Mouse (Mus musculus): Measurements from ENCODE around the gene Nup160.
A peak's percentile ranks its signal among the peaks of the same experiment; 100 is the strongest.

Gene Nup160

DNA sequence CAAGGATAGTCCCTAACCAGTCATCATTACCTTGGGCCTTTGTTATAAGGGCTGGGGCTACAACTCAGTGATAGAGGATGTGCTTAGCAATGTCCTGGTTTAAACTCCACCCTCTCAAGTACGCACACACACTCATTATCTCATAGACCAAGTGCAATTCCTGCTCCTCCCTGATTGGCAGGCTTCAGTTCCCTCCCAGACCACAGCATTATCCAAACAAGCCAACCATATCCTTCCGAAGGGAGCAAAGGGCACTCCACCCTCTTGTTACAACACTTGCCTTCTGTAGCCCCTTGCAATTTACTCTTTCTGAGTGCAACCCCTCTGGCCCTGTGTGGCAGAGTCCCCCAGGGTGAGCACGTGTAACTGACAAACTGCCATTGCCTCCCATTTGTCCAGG is 15.6 kb upstream of the Nup160 start:
- no peak for DNase-seq (ENCODE audit: low read depth)

DNA sequence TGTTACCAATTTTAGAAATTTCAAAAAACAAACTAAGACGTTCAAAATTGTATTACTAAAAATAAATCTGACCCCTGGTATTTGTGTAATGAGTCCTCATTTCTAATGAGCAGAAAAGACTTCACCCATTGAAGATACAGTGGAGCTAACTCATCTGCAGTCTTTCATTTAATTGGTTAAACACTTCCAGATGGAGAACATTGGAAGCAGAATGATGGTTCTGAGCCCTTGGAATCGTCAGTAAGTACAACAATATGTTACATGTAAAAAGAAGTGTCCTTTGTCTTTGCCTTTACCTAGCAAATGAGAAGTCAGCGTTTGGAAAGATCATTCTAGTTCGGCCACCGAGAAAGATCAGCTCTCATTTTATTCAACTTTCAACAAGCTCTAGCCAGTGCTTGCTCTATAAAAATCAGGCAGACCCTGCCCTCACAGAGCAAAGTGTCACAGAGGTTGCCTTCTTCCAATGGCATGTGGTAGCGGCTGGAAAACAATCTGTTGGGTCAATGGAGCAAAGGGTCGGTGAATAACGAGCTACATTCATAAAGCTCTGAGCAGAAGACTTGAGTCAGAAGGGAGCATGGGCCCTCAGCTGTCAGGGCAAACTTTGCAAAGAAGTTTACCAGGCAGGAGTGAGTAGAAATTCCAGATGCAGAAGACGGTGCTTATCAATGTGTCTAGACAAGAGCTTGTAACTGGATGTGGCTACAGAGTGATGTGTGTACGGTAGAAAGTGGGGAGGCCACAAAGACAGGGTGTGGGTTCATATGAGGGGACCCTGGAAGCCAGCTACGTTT is 10.2 kb upstream of the Nup160 start:
- no peak for DNase-seq (ENCODE audit: low read depth)

DNA sequence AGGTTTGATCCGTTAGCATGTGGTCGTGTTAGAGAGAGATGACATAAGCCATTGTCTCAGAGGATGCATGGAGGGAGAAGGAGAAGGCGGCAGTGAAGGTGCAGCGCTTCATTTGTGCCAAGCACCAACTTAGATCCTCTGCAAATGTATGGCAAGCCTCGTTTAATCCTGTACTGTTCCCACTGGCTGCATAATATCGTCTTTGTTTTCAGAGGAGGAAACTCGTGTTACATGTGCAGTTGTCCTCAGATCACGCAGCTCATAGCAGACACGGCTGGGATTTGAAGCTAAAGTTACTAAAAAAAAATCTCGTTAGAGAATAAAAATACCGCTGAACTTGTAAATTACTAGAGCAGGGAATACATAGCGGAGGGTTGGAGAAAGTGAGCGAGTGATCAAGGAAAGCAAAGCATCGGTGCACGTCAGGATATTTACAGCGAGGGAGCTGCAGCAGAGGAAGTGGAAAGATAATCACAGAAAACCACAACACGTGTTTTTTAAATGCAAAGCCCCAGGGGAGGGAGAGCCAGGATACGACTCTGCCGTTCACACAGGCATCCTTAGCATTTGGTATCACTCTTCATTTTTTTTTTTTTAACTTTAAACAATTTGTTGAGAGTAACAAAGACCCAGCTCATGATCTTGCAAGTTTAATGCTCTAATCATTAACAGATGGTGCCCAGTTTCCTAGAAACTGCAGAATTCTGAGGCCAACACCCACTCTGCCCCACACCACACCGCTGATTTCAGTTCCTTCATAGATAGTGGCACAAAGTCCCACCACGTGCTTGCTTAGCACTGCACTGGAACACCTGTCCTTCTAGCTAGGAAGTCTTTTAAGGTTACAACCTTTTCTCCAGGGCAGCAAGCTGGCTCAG is 9.4 kb upstream of the Nup160 start:
- DNase-seq (ENCODE audit: low read depth) = peak; percentile 54

DNA sequence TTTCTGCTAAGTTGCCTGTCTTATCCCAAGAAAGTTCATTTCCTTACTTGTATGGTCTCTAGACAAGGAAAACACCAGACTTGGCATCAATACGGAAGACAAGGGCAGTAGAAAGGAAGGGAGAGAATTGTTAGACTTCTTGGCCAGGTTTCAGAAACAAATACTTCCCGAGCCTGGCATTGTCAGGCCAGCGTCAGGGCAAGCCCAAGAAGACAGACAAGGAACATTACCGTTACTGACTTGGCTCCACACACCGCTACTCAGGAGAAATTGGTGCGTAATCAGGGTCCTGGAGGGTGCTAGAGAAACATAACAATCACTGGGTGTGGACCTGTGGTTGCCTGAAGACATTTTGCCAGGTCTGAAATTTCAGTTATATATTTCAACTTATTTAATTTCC is 6.7 kb upstream of the Nup160 start:
- DNase-seq (ENCODE audit: low read depth) = no peak

DNA sequence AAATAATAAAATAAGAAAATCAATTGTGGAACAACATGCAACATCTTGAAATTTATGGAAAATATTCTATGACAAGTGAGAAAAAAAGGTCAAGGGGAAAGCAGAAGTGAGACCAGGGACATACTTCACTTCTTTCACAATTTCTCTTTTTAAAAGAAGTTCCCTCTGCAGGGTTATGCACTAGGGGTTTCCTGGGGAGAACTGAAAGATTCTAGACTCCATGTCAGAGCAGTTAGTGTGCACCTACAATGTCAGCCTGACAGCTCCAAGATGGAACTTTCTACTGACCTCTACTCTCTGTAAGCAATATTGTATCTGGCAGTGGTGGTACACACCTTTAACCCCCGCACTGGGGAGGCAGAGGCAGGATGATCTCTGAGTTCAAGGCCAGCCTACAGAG is 3.7 kb upstream of the Nup160 start:
- no peak for DNase-seq (ENCODE audit: low read depth)

DNA sequence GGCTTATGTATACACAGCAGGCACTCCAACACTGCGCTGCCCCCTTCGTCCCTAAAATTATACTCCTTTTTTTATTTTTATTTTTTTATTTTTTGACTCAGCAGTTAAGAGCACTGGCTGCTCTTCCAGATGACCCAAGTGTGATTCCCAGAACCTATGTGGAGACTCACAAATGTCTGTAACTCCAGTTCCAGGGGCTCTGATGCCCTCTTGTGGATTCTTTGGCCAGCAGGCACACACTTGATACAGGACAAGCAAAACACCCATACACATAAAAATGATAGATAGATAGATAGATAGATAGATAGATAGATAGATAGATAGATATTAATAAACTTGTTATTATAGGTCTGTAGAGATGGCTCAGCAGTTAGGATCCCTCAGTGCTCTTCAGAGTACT is 2.5 kb upstream of the Nup160 start:
- peak; percentile 24 for DNase-seq (ENCODE audit: low read depth)

DNA sequence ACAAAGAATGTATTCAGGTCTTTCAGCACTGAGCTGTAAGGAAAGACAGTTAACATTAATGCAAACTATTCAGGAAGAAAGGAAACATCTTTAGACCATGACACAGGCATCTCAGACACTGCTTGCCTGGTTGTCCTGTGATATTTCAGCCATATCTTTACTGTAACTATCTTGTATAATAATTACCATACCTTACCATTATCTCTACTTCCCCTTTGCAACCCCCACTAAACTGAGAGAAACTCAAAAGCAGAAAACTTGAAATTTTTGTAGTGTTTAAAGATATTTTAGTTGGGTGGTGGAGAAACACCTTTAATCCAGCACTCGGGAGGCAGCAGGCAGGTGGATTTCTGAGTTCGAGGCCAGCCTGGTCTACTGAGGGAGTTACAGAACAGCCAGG is 1.5 kb upstream of the Nup160 start:
- DNase-seq (ENCODE audit: low read depth) = no peak

DNA sequence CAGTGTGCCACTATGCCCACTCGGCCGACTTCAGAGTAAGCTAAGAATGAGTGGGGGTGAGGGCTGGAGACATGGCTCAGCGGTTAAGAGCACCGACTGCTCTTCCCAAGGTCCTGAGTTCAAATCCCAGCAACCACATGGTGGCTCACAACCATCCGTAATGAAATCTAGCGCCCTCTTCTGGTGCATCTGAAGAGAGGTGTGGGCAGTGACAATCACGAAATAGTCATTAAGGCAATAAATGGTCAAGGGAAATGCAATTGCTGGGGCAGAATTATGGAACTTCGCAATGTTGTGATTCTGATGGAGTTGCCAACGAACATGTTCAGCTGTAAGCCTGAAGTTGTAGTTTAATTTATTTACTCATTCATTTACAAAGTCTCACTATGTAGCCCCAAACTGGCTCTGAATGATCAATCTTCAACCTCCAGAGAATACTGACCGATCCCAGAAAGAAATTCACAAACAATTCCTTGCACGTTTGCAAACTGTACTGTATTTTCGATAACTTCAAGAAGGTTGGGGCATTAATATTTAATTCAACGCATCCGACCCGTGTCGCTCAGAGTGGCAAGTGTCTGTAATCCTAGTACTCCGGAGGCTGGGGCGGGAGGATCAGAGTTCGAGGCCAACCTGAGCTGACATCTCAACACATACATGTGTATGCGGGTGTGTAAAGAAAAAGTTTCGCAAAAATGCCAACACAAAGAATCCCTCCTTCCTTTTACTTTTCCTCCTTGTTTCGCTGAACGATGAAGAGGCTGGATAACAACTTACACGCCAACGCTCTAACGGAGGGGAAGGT is 1.4 kb downstream of the Nup160 start:
- peak; percentile 55 for DNase-seq (ENCODE audit: low read depth)

DNA sequence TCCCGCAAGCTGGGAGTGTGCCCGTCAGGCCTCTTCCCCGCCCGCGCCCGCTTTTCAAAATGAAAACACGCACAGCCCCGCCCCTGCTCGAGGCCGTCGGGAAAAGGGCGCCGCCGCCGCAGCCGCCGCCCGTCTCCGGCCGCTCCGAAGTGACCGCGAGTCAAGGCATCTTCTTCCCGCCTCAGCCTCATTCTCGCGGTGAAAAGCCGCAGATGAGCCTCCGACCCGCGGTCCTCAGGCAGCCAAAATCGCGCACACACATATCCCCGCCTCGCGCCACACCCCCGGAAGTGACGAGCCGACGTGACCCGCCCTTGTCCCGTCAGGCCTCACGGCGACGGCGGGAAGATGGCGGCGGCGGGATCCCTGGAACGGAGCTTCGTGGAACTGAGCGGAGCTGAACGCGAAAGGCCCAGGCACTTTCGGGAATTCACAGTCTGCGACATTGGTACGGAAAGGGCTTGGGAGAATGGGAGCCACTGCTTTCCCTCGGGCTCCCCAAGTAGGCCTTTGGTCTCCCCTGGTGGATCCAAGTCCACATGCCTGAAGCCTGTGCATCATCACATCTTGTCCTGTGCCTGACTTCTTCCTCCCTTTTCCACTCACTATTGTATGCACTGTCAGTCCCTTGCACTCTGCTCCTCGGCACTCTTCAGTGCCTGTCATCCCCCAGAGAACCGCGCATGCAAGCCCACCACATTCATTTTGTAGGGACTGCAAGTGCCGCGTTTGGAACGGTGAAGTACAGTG is 2.2 kb downstream of the Nup160 start:
- peak; percentile 96 for DNase-seq (ENCODE audit: low read depth)

DNA sequence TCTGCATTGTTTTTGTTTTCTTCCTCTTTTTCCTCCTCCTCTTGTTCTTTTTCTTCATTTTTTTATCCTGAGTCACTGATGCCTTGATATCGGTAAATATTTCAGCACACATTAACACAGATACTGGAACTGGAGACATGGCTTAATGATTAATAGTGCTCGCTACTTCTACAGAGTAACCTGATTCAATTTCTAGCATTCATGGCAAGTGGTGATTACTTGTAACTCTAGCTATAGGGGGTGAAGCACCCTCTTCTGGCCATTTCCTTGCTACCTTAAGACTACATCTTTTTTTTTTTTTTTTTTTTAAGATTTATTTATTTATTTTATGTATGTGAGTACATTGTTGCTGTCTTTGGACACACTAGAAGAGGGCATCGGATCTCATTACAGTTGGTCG is 23.9 kb downstream of the Nup160 start:
- DNase-seq (ENCODE audit: low read depth) = peak; percentile 12

DNA sequence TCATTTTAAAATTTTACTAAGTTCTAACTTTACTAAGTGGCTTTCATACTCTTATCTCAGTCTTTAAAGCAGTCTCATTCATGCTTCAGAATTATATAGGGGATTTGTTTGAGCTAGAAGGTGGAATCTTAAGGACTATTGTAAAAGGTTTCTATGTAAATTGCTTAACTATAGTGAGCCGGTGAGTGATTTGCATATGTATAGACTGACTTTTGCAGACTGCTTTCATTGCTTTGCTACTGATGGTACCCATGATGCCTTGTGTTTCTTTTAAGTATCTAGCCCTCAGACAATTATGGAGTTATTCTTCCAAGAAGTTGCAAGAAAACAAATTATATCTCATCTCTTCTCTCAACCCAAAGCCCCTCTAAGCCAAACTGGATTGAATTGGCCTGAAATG is 31.5 kb downstream of the Nup160 start:
- no peak for DNase-seq (ENCODE audit: low read depth)

DNA sequence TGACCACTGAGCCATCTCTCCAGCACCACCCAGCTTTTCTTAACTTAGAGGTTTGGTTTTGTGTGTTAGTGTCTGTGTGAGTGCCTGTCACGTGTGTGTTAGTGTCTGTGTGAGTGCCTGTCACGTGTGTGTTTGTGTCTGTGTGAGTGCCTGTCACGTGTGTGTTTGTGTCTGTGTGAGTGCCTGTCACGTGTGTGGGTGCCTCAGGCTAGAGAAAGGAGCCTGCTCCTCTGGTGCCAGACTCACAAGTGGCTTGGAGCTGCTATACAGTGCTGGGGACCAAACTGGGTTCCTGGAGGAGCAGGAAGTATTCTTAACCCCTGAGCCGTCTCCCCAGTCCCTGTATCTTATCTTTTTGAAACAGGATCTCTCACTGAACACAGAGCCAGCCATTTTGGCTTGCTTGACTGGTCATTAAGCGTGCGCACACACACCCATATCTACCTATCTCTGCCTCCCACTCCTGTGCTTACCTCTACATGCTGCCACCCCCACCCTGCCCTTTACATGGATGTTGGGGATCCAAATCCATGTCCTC is 38.6 kb downstream of the Nup160 start:
- no peak for DNase-seq (ENCODE audit: low read depth)

DNA sequence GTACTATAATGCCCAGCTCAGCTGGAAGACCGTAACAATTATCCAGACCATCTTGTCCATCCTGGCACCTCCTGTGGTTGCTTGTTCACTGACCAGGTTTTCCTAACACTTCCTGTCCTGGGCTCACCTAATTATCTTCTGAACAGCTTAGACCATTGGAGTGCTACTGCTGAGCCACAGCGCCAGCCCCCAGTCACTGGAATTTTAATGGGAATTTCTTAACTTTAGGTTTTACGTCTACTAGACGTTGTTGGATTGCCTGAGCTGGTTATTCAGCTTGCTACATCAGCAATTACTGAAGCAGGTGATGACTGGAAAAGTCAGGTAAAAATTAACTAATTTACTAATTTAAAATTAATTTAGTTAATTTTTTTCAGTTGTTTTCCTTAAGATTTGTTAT is 40.4 kb downstream of the Nup160 start:
- no peak for DNase-seq (ENCODE audit: low read depth)

DNA sequence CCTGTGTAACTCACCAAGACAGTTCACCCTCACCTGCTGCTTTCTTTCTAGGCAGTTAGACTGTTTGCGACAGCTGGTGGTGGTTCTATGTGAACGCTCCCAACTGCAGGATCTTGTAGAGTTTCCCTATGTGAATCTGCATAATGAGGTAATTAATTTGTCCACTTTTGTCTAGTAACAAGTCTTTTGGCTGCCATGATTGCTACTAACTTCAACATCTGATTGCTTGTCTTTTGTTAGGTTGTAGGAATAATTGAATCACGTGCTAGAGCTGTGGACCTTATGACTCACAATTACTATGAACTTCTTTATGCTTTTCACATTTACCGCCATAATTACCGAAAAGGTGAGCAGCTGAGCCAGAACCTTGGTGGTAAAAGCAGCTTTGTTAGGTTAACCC is 40.9 kb downstream of the Nup160 start:
- no peak for DNase-seq (ENCODE audit: low read depth)

DNA sequence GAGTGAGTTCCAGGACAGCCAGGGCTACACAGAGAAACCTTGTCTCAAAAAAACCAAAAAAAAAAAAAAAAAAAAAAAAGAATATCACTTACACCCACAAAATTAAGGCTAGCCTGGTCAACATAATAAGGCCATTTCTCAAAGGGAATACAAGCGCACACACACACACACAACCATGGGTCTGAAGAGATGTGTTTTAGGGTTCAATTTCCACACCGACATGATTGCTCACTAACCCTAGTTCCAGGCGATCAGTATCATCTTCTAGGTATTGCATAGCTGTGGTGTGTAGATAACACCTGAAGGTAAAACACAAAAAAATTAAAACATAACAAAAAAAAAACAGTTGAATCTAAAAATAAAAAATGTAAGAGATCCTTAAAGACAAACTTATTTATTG is 49.8 kb downstream of the Nup160 start:
- DNase-seq (ENCODE audit: low read depth) = no peak

DNA sequence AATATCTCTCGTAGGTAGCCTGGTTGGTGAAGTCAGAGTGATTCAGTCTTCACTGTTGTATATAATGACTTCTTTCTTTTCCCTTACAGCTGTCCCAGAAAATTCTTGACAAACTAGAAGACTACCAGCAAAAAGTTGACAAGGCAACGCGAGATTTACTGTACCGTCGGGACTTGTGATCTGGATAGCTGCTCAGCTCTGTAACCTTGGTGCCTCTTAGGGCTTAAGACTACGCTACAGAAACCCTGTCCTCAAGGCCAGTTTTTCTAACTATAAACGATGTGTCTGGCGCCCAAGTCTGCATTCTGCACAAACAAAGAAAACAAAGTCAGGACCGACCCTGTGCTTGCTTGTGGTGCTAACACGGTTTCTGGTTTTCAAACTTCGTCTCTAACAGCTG is 58.3 kb downstream of the Nup160 start:
- DNase-seq (ENCODE audit: low read depth) = no peak

DNA sequence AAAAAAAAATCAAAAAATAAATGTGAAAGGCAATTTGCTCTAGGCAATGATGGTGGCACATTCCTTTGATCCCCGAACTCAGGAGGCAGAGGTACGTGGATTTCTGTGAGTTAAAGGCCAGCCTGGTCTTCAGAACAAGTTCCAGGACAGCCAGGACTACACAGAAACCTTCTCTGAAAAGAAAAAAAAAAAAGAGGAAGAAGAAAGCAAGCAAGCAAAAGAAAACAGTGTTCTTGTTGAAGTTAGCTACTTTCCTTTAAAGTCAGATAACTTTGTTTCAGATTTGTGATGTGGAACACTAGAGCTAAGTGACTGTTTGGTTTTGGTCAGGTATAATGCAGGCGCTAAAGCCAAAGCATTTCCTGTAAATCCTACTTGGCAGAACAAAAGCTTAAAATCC is 61.8 kb downstream of the Nup160 start:
- DNase-seq (ENCODE audit: low read depth) = no peak

DNA sequence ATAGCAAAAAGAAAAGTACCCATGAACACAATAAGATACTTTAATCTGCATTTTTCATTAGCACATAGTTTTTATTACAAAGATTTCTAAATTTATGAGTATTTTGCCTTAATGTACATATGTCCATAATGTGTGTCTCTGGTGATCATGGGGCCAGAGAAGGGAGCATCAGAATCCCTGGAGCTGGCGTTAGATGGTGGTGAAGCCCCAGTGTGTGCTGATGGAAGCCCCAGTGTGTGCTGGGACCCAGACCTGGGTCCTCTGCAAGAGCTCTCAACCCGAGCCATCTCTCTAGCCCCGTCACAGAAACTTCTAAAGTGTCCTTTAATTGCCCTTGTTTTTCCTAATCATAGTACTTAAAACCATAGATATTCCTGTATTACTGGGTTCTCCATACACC is 62.3 kb downstream of the Nup160 start:
- DNase-seq (ENCODE audit: low read depth) = no peak

DNA sequence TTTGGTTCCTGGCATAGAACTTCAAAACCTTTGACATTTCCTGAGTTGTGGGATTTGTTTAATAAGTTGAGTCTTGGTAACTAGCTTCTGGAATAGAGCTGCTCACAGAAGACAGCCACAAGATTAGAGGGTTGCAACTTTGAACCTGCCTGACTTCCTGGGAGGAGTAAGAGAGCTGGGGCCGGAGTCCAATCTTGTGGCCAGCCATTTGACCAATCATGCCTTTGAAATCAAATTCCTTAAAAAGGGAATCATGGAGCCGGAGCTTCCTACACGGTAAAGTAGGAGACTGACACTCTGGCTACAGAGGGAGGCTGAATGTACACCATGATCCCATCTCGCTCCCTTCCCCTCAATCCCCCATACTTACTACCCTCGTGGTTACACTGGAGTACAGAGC is 62.9 kb downstream of the Nup160 start:
- no peak for DNase-seq (ENCODE audit: low read depth)

DNA sequence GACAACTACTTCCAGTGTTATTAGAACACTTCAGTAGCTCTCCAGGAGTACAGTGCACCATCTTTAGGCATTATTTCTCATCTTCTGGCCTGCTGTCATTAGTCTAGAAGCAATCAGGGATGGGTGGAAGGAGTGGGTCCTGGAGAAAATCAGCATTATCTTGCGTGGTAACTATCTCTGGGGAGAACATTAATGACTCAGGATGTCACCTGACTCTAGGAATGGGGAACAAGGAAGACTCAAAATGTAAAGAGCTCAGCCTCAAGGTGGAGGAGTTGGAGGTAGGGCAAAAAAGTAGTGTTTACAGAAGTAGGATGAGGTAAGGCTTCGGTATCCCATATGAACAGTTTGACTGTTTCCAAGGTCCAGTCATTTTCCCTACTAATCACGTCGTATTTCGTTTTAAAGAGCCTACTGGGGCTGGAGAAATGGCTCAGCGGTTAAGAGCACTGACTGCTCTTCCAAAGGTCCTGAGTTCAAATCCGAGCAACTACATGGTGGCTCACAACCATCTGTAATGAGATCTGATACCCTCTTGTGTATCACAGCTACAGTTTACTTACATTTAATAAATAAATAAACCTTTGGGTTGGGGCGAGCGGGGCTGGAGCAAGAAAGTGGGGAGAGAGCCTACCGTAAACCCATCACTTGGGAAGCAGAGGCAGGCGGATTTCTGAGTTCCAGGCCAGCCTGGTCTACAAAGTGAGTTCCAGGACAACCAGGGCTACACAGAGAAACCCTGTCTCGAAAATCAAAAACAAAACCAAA is 67.5 kb downstream of the Nup160 start:
- peak; percentile 37 for DNase-seq (ENCODE audit: low read depth)

All from induced T-regulatory cell, adult 2 months (primary cell).